Mouse (Mus musculus): ENCODE data around the gene Bcam. TPM values are rescaled to one million over a fixed set of nuclear protein-coding genes. Genes with fewer than 3 reads are reported as not detected.

The Bcam gene
- polyA plus RNA-seq, 1 experiment from 2014 or later = 120 TPM

- H3K4me1 ChIP-seq = peaks cover 3% of the 10 kb centered on the region
- H3K36me3 ChIP-seq = peaks cover 70% of the 10 kb centered on the region
- no peak overlapping the region for H3K27ac ChIP-seq
- no peaks in the 10 kb centered on the region for H3K27me3 ChIP-seq
- no peak overlapping the region for H3K4me3 ChIP-seq
- no peaks in the 10 kb centered on the region for H3K9me3 ChIP-seq
- no peak overlapping the region for H3K9ac ChIP-seq
- no peak for ATAC-seq (ENCODE audit: insufficient number of reproducible peaks, low FRiP score, low TSS enrichment, low read depth)
- no peak overlapping the region for H3K4me2 ChIP-seq
- 89% methylated on average over 16 of the region's 16 CpGs for WGBS
These were observed 34.3 kb downstream of the Bcam start for GRCm38 (mm10) chr7:19736389-19737057.

GRCm38 (mm10) chr7:19734178-19734666 lies 36.6 kb downstream of the Bcam start:
- Histone ChIP-seq H3K9ac (no peak overlapping the region), H3K9me3 (no peaks in the 10 kb centered on the region), H3K27ac (no peak overlapping the region), H3K27me3 (no peaks in the 10 kb centered on the region), H3K36me3 (peaks cover 84% of the 10 kb centered on the region), H3K4me2 (0 out of 2 replicates have a peak overlapping the region, but pooled peaks have one; percentile 2), H3K4me3 (no peak overlapping the region), H3K4me1 (no peaks in the 10 kb centered on the region)
- ATAC-seq (ENCODE audit: insufficient number of reproducible peaks, low FRiP score, low TSS enrichment, low read depth) = no peak
- 89% methylated on average over 10 of the region's 10 CpGs for WGBS

GRCm38 (mm10) chr7:19726541-19726940 lies 44.3 kb downstream of the Bcam start:
- WGBS = 90% methylated on average over 4 of the region's 4 CpGs
- H3K4me3 ChIP-seq = no peak overlapping the region
- H3K4me2 ChIP-seq = no peak overlapping the region
- no peak overlapping the region for H3K27ac ChIP-seq
- no peak for ATAC-seq (ENCODE audit: insufficient number of reproducible peaks, low FRiP score, low TSS enrichment, low read depth)
- H3K4me1 ChIP-seq = no peaks in the 10 kb centered on the region
- no peaks in the 10 kb centered on the region for H3K27me3 ChIP-seq
- H3K9me3 ChIP-seq = peaks cover 2% of the 10 kb centered on the region; the same call in 1 of the 2 replicates
- no peak overlapping the region for H3K9ac ChIP-seq
- peaks cover 94% of the 10 kb centered on the region for H3K36me3 ChIP-seq

GRCm38 (mm10) chr7:19724167-19724566 lies 46.6 kb downstream of the Bcam start:
- H3K4me3 ChIP-seq = no peak overlapping the region
- peaks cover 14% of the 10 kb centered on the region; the same call in 1 of the 2 replicates for H3K9me3 ChIP-seq
- H3K36me3 ChIP-seq = peaks cover 94% of the 10 kb centered on the region
- 89% methylated on average over 12 of the region's 12 CpGs for WGBS
- H3K27me3 ChIP-seq = no peaks in the 10 kb centered on the region
- H3K4me1 ChIP-seq = no peaks in the 10 kb centered on the region
- no peak for ATAC-seq (ENCODE audit: insufficient number of reproducible peaks, low FRiP score, low TSS enrichment, low read depth)
- H3K9ac ChIP-seq = no peak overlapping the region
- no peak overlapping the region for H3K4me2 ChIP-seq
- no peak overlapping the region for H3K27ac ChIP-seq

- Histone ChIP-seq H3K36me3 (peaks cover 84% of the 10 kb centered on the region), H3K4me1 (no peaks in the 10 kb centered on the region), H3K9ac (no peak overlapping the region), H3K9me3 (peaks cover 14% of the 10 kb centered on the region; the same call in 1 of the 2 replicates), H3K27me3 (no peaks in the 10 kb centered on the region), H3K4me2 (no peak overlapping the region), H3K27ac (no peak overlapping the region), H3K4me3 (no peak overlapping the region)
- 90% methylated on average over 6 of the region's 6 CpGs for WGBS
- no peak for ATAC-seq (ENCODE audit: insufficient number of reproducible peaks, low FRiP score, low TSS enrichment, low read depth)
These were observed 48.0 kb downstream of the Bcam start for GRCm38 (mm10) chr7:19722754-19723195.

- H3K9ac ChIP-seq = no peak overlapping the region
- no peak for ATAC-seq (ENCODE audit: insufficient number of reproducible peaks, low FRiP score, low TSS enrichment, low read depth)
- H3K36me3 ChIP-seq = peaks cover 62% of the 10 kb centered on the region
- WGBS = 91% methylated on average over 4 of the region's 4 CpGs
- no peak overlapping the region for H3K4me2 ChIP-seq
- peaks cover 15% of the 10 kb centered on the region for H3K4me1 ChIP-seq
- H3K27me3 ChIP-seq = no peaks in the 10 kb centered on the region
- no peak overlapping the region for H3K27ac ChIP-seq
- H3K4me3 ChIP-seq = no peak overlapping the region
- H3K9me3 ChIP-seq = peaks cover 14% of the 10 kb centered on the region; the same call in 1 of the 2 replicates
These were observed 51.6 kb downstream of the Bcam start for GRCm38 (mm10) chr7:19719200-19719599.

GRCm38 (mm10) chr7:19718297-19718952 lies 52.4 kb downstream of the Bcam start:
- H3K4me2 ChIP-seq = no peak overlapping the region
- peaks cover 59% of the 10 kb centered on the region for H3K36me3 ChIP-seq
- H3K9me3 ChIP-seq = peaks cover 14% of the 10 kb centered on the region; the same call in 1 of the 2 replicates
- no peak for ATAC-seq (ENCODE audit: insufficient number of reproducible peaks, low FRiP score, low TSS enrichment, low read depth)
- H3K4me3 ChIP-seq = no peak overlapping the region
- no peak overlapping the region for H3K27ac ChIP-seq
- H3K27me3 ChIP-seq = no peaks in the 10 kb centered on the region
- H3K4me1 ChIP-seq = peaks cover 23% of the 10 kb centered on the region
- no peak overlapping the region for H3K9ac ChIP-seq
- WGBS = 92% methylated on average over 5 of the region's 5 CpGs

- Histone ChIP-seq H3K27ac (no peak overlapping the region), H3K27me3 (no peaks in the 10 kb centered on the region), H3K36me3 (peaks cover 57% of the 10 kb centered on the region), H3K4me3 (no peak overlapping the region), H3K9ac (no peak overlapping the region), H3K9me3 (peaks cover 14% of the 10 kb centered on the region; the same call in 1 of the 2 replicates), H3K4me1 (peaks cover 24% of the 10 kb centered on the region), H3K4me2 (no peak overlapping the region)
- 88% methylated on average over 4 of the region's 4 CpGs for WGBS
- no peak for ATAC-seq (ENCODE audit: insufficient number of reproducible peaks, low FRiP score, low TSS enrichment, low read depth)
These were observed 53.5 kb downstream of the Bcam start for GRCm38 (mm10) chr7:19717346-19717745.

GRCm38 (mm10) chr7:19716822-19717221 lies 54.0 kb downstream of the Bcam start:
- 74% methylated on average over 2 of the region's 2 CpGs for WGBS
- Histone ChIP-seq H3K27ac (peak overlapping the region; percentile 85; the same call in 1 of the 2 replicates), H3K36me3 (peaks cover 58% of the 10 kb centered on the region), H3K9me3 (peaks cover 14% of the 10 kb centered on the region; the same call in 1 of the 2 replicates), H3K4me3 (no peak overlapping the region; the same call in 1 of the 2 replicates), H3K27me3 (no peaks in the 10 kb centered on the region), H3K4me1 (peaks cover 24% of the 10 kb centered on the region), H3K9ac (no peak overlapping the region), H3K4me2 (peak overlapping the region; percentile 68)
- ATAC-seq (ENCODE audit: insufficient number of reproducible peaks, low FRiP score, low TSS enrichment, low read depth) = no peak

- Histone ChIP-seq H3K4me1 (peaks cover 24% of the 10 kb centered on the region), H3K9ac (peak overlapping the region; percentile 28; the same call in 1 of the 2 replicates), H3K4me2 (peak overlapping the region; percentile 68), H3K4me3 (peak overlapping the region; percentile 100), H3K27ac (peak overlapping the region; percentile 85), H3K36me3 (peaks cover 58% of the 10 kb centered on the region), H3K27me3 (no peaks in the 10 kb centered on the region), H3K9me3 (peaks cover 8% of the 10 kb centered on the region; the same call in 1 of the 2 replicates)
- WGBS = 5% methylated on average over 18 of the region's 18 CpGs
- ATAC-seq (ENCODE audit: insufficient number of reproducible peaks, low FRiP score, low TSS enrichment, low read depth) = no peak
These were observed 54.6 kb downstream of the Bcam start for GRCm38 (mm10) chr7:19716055-19716682.

GRCm38 (mm10) chr7:19715239-19716054 lies 55.4 kb downstream of the Bcam start, which contains the start of gene Tomm40:
Gene Tomm40, minus strand, starts transcription at chr7:19715438.
- peaks cover 24% of the 10 kb centered on the region for H3K4me1 ChIP-seq
- no peaks in the 10 kb centered on the region for H3K27me3 ChIP-seq
- peak within 1 kb of the TSS; percentile 87 for H3K4me2 ChIP-seq
- ATAC-seq (ENCODE audit: insufficient number of reproducible peaks, low FRiP score, low TSS enrichment, low read depth) = peak; percentile 99
- peak within 1 kb of the TSS; percentile 85 for H3K27ac ChIP-seq
- peak within 1 kb of the TSS; percentile 95 for H3K9ac ChIP-seq
- peaks cover 56% of the 10 kb centered on the region for H3K36me3 ChIP-seq
- under 1% methylated on average over 59 of the region's 59 CpGs for WGBS
- H3K9me3 ChIP-seq = 0 out of 2 replicates have a peak, but pooled peaks cover under 1% of the 10 kb centered on the region
- H3K4me3 ChIP-seq = peak within 1 kb of the TSS; percentile 100
